Mouse (Mus musculus): ENCODE data around the gene Tnfsf4. TPM values are rescaled to one million over a fixed set of nuclear protein-coding genes. Genes with fewer than 3 reads are reported as not detected.

Gene Tnfsf4
- not detected in 2 replicates for polyA plus RNA-seq (2014; fragmentation: Nextera tagmentation; extraction: Ambion mirVana)

DNA sequence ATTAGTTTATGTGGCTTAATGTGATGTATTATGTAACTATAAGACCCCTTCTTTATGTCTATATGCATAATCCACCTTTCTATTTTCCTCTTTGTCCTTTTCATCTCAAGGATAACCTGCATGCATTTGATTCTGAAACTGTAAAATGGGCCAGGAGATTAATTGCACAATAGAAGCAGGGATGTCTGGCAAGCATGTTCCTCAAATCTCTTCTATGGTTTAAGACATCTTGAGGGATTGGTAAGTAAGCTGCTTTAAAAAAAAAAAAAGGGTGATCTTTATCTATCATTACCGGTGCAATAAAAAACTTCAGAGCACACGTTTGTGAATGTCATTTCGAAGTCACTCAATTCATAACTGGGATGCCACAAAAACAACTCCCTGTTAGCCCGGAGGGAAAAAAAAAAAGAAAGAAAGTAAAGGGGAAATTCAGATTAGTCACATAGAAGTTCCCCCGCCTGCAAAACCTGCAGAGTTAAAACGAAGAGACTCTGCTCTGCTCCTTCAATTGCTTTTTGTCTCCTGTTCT, at the start of gene Tnfsf4:
TSS of gene Tnfsf4 (plus strand) at position 479 of the 529 bp plus-strand sequence.
- WGBS (ENCODE audit: insufficient replicate concordance): 67% methylated on average over 6 of the region's 6 CpGs

DNA sequence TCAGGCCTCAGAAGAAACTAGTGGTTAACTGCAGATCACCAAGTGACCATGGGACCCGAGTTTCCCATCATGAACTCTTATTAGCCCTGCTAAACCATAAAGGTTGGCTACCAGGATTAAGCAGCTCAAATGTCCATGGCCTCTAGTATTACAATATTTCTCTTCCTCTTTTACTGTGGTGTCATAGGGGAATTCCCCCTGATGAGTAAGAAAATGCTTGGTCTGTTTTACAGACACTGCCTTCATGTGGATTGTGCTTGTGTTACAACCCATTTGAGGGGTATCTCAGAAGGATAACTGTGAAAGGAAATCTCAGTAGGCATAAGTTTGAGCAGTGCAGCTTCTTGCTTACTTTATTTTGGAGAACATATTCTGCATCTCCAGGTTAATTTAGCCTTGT, 44.2 kb upstream of the Tnfsf4 start:
- Histone ChIP-seq H3K4me3 (ENCODE audit: low read depth, low read length) (no peak overlapping the region), H3K4me1 (ENCODE audit: control insufficient read depth, insufficient read depth, low read length) (no peaks in the 10 kb centered on the region), H3K9ac (ENCODE audit: low read depth, low read length) (no peak overlapping the region), H3K27ac (ENCODE audit: low read depth, low read length) (no peak overlapping the region), H3K27me3 (ENCODE audit: control insufficient read depth, insufficient read depth, low read length) (no peaks in the 10 kb centered on the region), H3K9me3 (replicated peaks; ENCODE audit: control insufficient read depth, low read length) (no peaks in the 10 kb centered on the region), H3K4me2 (no peak overlapping the region), H3K36me3 (ENCODE audit: control insufficient read depth, insufficient read depth, low read length) (no peaks in the 10 kb centered on the region)
- 55% methylated on average over 1 of the region's 1 CpGs for WGBS (ENCODE audit: insufficient replicate concordance)
- no peak for ATAC-seq (replicated peaks; ENCODE audit: insufficient number of reproducible peaks, low FRiP score, low TSS enrichment)

More for the DNA sequence above, at the start of gene Tnfsf4:
- Histone ChIP-seq H3K4me3 (ENCODE audit: low read depth, low read length) (no peak within 1 kb of the TSS), H3K4me1 (ENCODE audit: control insufficient read depth, insufficient read depth, low read length) (no peaks in the 10 kb centered on the region; the same call in 1 of the 2 replicates), H3K9ac (ENCODE audit: low read depth, low read length) (no peak within 1 kb of the TSS), H3K27ac (ENCODE audit: low read depth, low read length) (no peak within 1 kb of the TSS), H3K4me2 (no peak within 1 kb of the TSS), H3K9me3 (replicated peaks; ENCODE audit: control insufficient read depth, low read length) (no peaks in the 10 kb centered on the region), H3K27me3 (ENCODE audit: control insufficient read depth, insufficient read depth, low read length) (no peaks in the 10 kb centered on the region), H3K36me3 (ENCODE audit: control insufficient read depth, insufficient read depth, low read length) (no peaks in the 10 kb centered on the region)
- ATAC-seq (replicated peaks; ENCODE audit: insufficient number of reproducible peaks, low FRiP score, low TSS enrichment): no peak

DNA sequence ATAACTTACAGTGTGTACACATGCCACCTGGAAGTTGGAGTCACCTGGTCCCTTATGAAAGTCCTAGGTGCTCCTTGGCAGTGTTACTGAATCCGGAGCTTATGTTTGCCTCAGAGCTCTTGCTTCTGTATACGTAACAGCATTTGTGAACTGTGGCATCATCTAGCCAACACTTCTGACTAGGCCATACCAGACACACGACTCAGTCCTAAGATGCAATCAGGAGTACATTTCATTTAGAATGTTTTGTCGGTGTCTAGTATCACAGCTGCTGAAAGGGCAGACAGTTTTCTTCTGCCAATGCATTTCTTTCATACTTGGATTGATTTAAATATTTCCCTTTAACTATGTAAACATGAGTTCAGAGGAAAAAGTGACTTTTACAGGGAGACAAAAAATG, 30.2 kb upstream of the Tnfsf4 start:
- H3K4me2 ChIP-seq: no peak overlapping the region
- H3K9ac ChIP-seq (ENCODE audit: low read depth, low read length): no peak overlapping the region
- H3K36me3 ChIP-seq (ENCODE audit: control insufficient read depth, insufficient read depth, low read length): no peaks in the 10 kb centered on the region
- H3K4me1 ChIP-seq (ENCODE audit: control insufficient read depth, insufficient read depth, low read length): no peaks in the 10 kb centered on the region
- no peak for ATAC-seq (replicated peaks; ENCODE audit: insufficient number of reproducible peaks, low FRiP score, low TSS enrichment)
- H3K27ac ChIP-seq (ENCODE audit: low read depth, low read length): no peak overlapping the region
- H3K27me3 ChIP-seq (ENCODE audit: control insufficient read depth, insufficient read depth, low read length): no peaks in the 10 kb centered on the region
- no peak overlapping the region for H3K4me3 ChIP-seq (ENCODE audit: low read depth, low read length)
- WGBS (ENCODE audit: insufficient replicate concordance): 71% methylated on average over 4 of the region's 4 CpGs
- no peaks in the 10 kb centered on the region for H3K9me3 ChIP-seq (replicated peaks; ENCODE audit: control insufficient read depth, low read length)

DNA sequence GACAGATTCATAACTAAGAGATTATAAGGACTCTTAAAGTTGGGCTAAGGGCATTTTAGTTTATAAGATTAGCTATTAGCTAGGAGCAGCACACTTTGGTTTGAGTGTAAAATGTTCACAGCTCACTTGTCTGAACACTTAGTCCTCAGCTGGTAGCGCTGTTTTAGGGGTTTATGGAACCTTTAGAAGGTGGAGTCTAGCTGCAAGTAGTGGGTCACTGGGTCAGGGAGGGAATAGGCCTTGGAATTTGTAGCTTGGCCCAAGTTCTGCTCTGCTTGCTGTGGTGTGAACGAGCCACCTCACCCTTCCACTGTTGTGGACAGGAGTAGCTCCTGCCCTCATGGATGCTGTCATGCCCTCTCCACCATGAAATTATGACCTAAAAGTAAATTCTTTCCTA, 23.3 kb upstream of the Tnfsf4 start:
- Histone ChIP-seq H3K4me3 (ENCODE audit: low read depth, low read length) (no peak overlapping the region), H3K4me1 (ENCODE audit: control insufficient read depth, insufficient read depth, low read length) (no peaks in the 10 kb centered on the region), H3K27ac (ENCODE audit: low read depth, low read length) (no peak overlapping the region), H3K4me2 (no peak overlapping the region), H3K36me3 (ENCODE audit: control insufficient read depth, insufficient read depth, low read length) (no peaks in the 10 kb centered on the region), H3K27me3 (ENCODE audit: control insufficient read depth, insufficient read depth, low read length) (no peaks in the 10 kb centered on the region), H3K9ac (ENCODE audit: low read depth, low read length) (no peak overlapping the region), H3K9me3 (replicated peaks; ENCODE audit: control insufficient read depth, low read length) (no peaks in the 10 kb centered on the region)
- WGBS (ENCODE audit: insufficient replicate concordance): 72% methylated on average over 2 of the region's 2 CpGs
- no peak for ATAC-seq (replicated peaks; ENCODE audit: insufficient number of reproducible peaks, low FRiP score, low TSS enrichment)

DNA sequence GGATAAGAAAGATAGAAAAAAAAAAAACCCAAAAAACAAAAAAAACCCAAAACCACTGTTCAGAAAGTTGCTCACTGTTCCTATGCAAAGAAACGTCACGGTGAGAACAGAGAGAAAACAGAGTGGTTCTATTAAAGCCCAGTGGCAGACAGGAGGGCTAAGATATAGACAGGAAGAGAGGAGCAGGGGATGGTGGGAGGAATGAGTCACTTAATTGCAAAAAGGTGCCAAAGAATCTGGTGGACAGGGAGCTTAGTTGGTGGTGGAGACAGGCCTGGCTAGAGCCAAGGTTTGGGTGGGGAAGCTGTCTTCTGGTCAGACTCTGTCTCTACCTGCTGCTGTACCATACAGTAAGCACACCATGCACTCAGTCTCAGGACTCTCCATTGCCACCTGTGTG, 19.3 kb upstream of the Tnfsf4 start:
- Histone ChIP-seq H3K27ac (ENCODE audit: low read depth, low read length) (no peak overlapping the region), H3K4me1 (ENCODE audit: control insufficient read depth, insufficient read depth, low read length) (no peaks in the 10 kb centered on the region), H3K4me3 (ENCODE audit: low read depth, low read length) (no peak overlapping the region), H3K9me3 (replicated peaks; ENCODE audit: control insufficient read depth, low read length) (no peaks in the 10 kb centered on the region), H3K4me2 (no peak overlapping the region), H3K27me3 (ENCODE audit: control insufficient read depth, insufficient read depth, low read length) (no peaks in the 10 kb centered on the region), H3K9ac (ENCODE audit: low read depth, low read length) (no peak overlapping the region), H3K36me3 (ENCODE audit: control insufficient read depth, insufficient read depth, low read length) (no peaks in the 10 kb centered on the region)
- 70% methylated on average over 2 of the region's 2 CpGs for WGBS (ENCODE audit: insufficient replicate concordance)
- no peak for ATAC-seq (replicated peaks; ENCODE audit: insufficient number of reproducible peaks, low FRiP score, low TSS enrichment)

DNA sequence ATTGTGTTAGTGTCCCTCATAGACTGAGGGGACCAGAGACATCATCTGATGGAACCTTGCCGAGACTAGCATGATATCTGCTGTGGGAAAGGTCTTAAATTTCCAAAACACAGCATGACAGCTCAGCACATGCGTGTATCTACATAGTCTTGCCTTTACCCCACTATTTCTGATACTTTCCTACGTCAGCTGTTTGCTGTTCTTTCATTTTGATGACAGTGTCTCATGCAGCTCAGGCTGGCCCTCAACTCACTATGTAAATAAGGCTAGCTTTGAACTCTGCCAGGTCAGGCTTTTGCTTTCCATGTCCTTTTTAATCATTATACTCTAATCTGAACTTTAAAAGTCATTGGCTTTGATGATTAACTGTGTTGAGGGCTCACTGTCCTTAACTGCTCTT, 16.6 kb upstream of the Tnfsf4 start:
- no peak overlapping the region for H3K4me3 ChIP-seq (ENCODE audit: low read depth, low read length)
- H3K9me3 ChIP-seq (replicated peaks; ENCODE audit: control insufficient read depth, low read length): no peaks in the 10 kb centered on the region
- H3K27ac ChIP-seq (ENCODE audit: low read depth, low read length): no peak overlapping the region
- H3K27me3 ChIP-seq (ENCODE audit: control insufficient read depth, insufficient read depth, low read length): no peaks in the 10 kb centered on the region
- ATAC-seq (replicated peaks; ENCODE audit: insufficient number of reproducible peaks, low FRiP score, low TSS enrichment): no peak
- H3K4me2 ChIP-seq: no peak overlapping the region
- no peaks in the 10 kb centered on the region for H3K36me3 ChIP-seq (ENCODE audit: control insufficient read depth, insufficient read depth, low read length)
- H3K4me1 ChIP-seq (ENCODE audit: control insufficient read depth, insufficient read depth, low read length): no peaks in the 10 kb centered on the region
- WGBS (ENCODE audit: insufficient replicate concordance): 64% methylated on average over 3 of the region's 3 CpGs
- no peak overlapping the region for H3K9ac ChIP-seq (ENCODE audit: low read depth, low read length)

DNA sequence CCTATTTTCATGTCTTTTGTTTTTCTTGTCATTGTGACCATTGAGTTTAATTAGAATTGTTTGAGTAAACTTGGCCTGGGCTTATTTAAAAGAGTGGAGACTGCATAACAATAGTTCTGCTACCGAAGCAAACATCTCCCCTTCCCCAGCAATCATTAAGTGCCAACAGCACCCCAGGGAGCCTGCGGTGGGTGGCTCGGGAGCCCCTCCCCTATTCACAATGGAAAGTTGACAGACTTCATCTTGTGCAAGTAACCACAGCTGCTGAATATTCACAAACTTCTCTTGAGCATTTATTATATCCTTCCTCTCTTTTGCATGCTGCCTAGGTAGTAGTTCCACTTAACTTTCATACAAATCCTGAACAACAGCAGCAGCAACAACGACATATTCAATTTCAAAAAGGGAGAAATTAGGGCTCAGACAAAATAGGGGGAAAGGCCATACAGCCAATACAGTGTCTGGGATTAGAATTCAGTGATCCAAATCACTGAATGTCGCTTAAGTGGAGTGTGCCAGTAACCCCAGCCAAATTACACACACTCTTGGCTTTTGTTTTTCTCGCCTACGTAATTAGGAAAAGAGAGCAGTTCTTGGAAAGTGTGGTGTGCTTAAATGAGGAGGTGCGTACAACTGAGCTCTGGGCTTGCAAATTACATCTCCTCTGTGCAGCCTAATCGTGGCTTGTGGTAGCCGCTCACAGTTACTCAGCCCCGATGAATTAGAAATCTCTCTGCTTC, 15.4 kb upstream of the Tnfsf4 start:
- WGBS (ENCODE audit: insufficient replicate concordance): 35% methylated on average over 11 of the region's 11 CpGs

DNA sequence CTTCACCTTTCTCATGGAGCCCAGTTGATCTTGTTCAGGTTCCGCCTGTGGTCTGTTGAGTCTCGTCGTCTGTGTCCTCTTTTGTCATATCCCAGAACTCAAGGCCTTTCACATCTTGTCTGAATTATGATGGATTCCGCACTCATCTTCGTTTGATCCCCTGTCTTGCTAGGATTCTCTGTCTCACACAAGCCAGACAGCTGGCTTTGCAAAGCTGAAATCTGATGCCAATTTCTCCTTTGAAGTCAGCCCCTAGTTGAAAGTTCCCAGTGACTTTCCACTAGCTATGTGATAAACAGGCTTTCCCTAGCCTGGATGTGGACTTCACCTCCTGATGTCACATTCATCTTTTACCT, 14.8 kb upstream of the Tnfsf4 start:
- H3K9ac ChIP-seq (ENCODE audit: low read depth, low read length): no peak overlapping the region
- no peak overlapping the region for H3K4me2 ChIP-seq
- no peak overlapping the region for H3K4me3 ChIP-seq (ENCODE audit: low read depth, low read length)
- no peaks in the 10 kb centered on the region for H3K27me3 ChIP-seq (ENCODE audit: control insufficient read depth, insufficient read depth, low read length)
- H3K27ac ChIP-seq (ENCODE audit: low read depth, low read length): no peak overlapping the region
- ATAC-seq (replicated peaks; ENCODE audit: insufficient number of reproducible peaks, low FRiP score, low TSS enrichment): no peak
- H3K4me1 ChIP-seq (ENCODE audit: control insufficient read depth, insufficient read depth, low read length): no peaks in the 10 kb centered on the region
- 32% methylated on average over 5 of the region's 5 CpGs for WGBS (ENCODE audit: insufficient replicate concordance)
- H3K9me3 ChIP-seq (replicated peaks; ENCODE audit: control insufficient read depth, low read length): no peaks in the 10 kb centered on the region
- H3K36me3 ChIP-seq (ENCODE audit: control insufficient read depth, insufficient read depth, low read length): no peaks in the 10 kb centered on the region

More for the DNA sequence above, 15.4 kb upstream of the Tnfsf4 start:
- Histone ChIP-seq H3K4me3 (ENCODE audit: low read depth, low read length) (no peak overlapping the region), H3K36me3 (ENCODE audit: control insufficient read depth, insufficient read depth, low read length) (no peaks in the 10 kb centered on the region), H3K27me3 (ENCODE audit: control insufficient read depth, insufficient read depth, low read length) (no peaks in the 10 kb centered on the region), H3K27ac (ENCODE audit: low read depth, low read length) (no peak overlapping the region), H3K4me2 (no peak overlapping the region), H3K9me3 (replicated peaks; ENCODE audit: control insufficient read depth, low read length) (no peaks in the 10 kb centered on the region), H3K4me1 (ENCODE audit: control insufficient read depth, insufficient read depth, low read length) (no peaks in the 10 kb centered on the region), H3K9ac (ENCODE audit: low read depth, low read length) (no peak overlapping the region)
- no peak for ATAC-seq (replicated peaks; ENCODE audit: insufficient number of reproducible peaks, low FRiP score, low TSS enrichment)

DNA sequence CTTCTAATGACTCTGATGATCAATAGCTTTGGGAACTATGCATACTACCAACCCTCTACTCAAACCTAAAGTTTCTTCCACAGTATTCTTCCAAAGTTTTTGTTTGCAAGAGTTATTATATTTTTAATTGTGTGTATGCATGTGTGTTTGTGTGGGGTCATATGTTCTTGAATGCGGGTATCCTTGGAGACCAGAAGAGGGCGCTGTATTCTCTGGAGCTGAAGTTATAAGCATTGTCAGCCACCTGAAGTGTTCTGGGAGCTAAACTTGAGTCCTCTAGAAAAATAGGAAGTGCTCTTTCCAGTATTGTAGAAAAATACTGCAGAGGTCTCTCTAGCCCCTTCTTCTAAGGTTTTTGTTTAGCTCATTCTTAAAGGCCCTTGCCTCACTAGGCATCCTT, 5.1 kb upstream of the Tnfsf4 start:
- no peak overlapping the region for H3K4me2 ChIP-seq
- H3K9ac ChIP-seq (ENCODE audit: low read depth, low read length): no peak overlapping the region
- H3K27me3 ChIP-seq (ENCODE audit: control insufficient read depth, insufficient read depth, low read length): no peaks in the 10 kb centered on the region
- WGBS (ENCODE audit: insufficient replicate concordance): 53% methylated on average over 2 of the region's 2 CpGs
- H3K4me3 ChIP-seq (ENCODE audit: low read depth, low read length): no peak overlapping the region
- H3K4me1 ChIP-seq (ENCODE audit: control insufficient read depth, insufficient read depth, low read length): no peaks in the 10 kb centered on the region
- ATAC-seq (replicated peaks; ENCODE audit: insufficient number of reproducible peaks, low FRiP score, low TSS enrichment): no peak
- H3K36me3 ChIP-seq (ENCODE audit: control insufficient read depth, insufficient read depth, low read length): no peaks in the 10 kb centered on the region
- no peaks in the 10 kb centered on the region for H3K9me3 ChIP-seq (replicated peaks; ENCODE audit: control insufficient read depth, low read length)
- H3K27ac ChIP-seq (ENCODE audit: low read depth, low read length): no peak overlapping the region

Measured in heart, embryonic 11.5 days (tissue).